Mouse (Mus musculus) layer of hippocampus, postnatal 25 days (tissue): ENCODE results near the gene Stat2. TPM values are rescaled to one million over a fixed set of nuclear protein-coding genes. Genes with fewer than 3 reads are reported as not detected.

ENCODE experiments used
- DNase-seq, 2 experiments: peaks; one replicate each; pipeline ENCODE4 v3.0.0; 2022; ENCODE audit warnings: mixed read lengths in 2 of 2, low spot score in 1 of 2; ENCODE audit errors: extremely low spot score in 1 of 2
- total RNA-seq, 2 experiments: library from RNA; stranded (reverse); gene quantifications; 2 replicates each; pipeline ENCODE4 v1.2.3; 2021

The Stat2 gene
- total RNA-seq, 2 experiments from 2014 or later: 27.8 to 30.0 TPM

GRCm38 (mm10) chr10:128336195-128336594 is 65.8 kb downstream of the Stat2 start:
- DNase-seq: no peak

- no peak for DNase-seq
These were observed 66.2 kb downstream of the Stat2 start for GRCm38 (mm10) chr10:128336597-128336996.

GRCm38 (mm10) chr10:128337306-128338181 is 67.2 kb downstream of the Stat2 start, which contains the start of gene Cs:
Gene Cs, plus strand, starts transcription at chr10:128337734.
- DNase-seq: peak; percentile 88 to 94

- DNase-seq: no peak
These were observed 68.1 kb downstream of the Stat2 start for GRCm38 (mm10) chr10:128338415-128338814.

DNA sequence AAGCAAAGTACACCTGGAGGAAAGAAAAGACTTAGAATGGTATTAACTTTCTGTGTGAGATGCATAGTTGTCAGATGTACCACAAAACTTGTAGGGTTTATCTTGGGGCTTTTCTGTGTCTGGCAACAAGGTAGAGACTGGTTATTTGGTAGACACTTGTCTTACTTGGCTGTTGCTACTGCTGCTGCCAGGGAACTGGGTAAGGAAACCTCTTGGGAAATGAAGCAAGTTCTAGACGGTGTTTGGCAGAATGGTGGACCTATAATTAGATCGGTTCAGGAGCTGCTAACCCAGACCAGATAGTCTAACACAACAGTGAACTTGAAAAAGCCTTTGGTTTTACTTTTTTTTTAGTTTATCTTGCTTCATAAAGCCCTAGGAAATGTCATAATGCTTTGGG is 68.6 kb downstream of the Stat2 start:
- no peak for DNase-seq

GRCm38 (mm10) chr10:128340257-128340656 is 69.9 kb downstream of the Stat2 start:
- DNase-seq: no peak

Other genes starting within 250 kb of the Stat2 start
- gene Naca, start 235.0 kb upstream of the Stat2 start, total RNA-seq: 100 to 1,000 TPM; 317 to 351 TPM
- gene Ptges3, start 211.6 kb upstream of the Stat2 start, total RNA-seq: 100 to 1,000 TPM; 134 to 145 TPM
- 1,000 to 10,000 TPM; 1,588 to 1,852 TPM for gene Atp5b, start 187.3 kb upstream of the Stat2 start, total RNA-seq
- gene Baz2a, start 179.0 kb upstream of the Stat2 start, total RNA-seq: 10 to 100 TPM; 32.2 to 42.5 TPM
- 10 to 100 TPM; 11.5 to 11.9 TPM for gene Rbms2, start 90.3 kb upstream of the Stat2 start, total RNA-seq
- 10 to 100 TPM; 19.2 to 23.5 TPM for gene Gls2, start 76.1 kb upstream of the Stat2 start, total RNA-seq
- 10 to 100 TPM in 1 of 2 experiments, 1 to 10 TPM in 1; 8.5 to 10.6 TPM for gene Spryd4, start 58.8 kb upstream of the Stat2 start, total RNA-seq
- not detected for gene Mip, start 44.7 kb upstream of the Stat2 start, total RNA-seq
- 1 to 10 TPM; 4.3 to 5.6 TPM for gene Timeless, start 38.5 kb upstream of the Stat2 start, total RNA-seq
- gene Apon, start 16.5 kb upstream of the Stat2 start, total RNA-seq: not detected
- not detected for gene Apof, start 1.9 kb upstream of the Stat2 start, total RNA-seq
- gene Il23a, start 28.2 kb downstream of the Stat2 start, total RNA-seq: 1 to 10 TPM in 1 of 2 experiments, under 1 TPM in 1; 0.84 to 1.1 TPM
- gene Pan2, start 32.8 kb downstream of the Stat2 start, total RNA-seq: 10 to 100 TPM; 12.3 to 17.4 TPM
- gene Cnpy2, start 51.9 kb downstream of the Stat2 start, total RNA-seq: 10 to 100 TPM; 81.1 to 92.0 TPM
- gene Cs, start 67.2 kb downstream of the Stat2 start, total RNA-seq: 100 to 1,000 TPM; 232 to 242 TPM
- gene Coq10a, start 98.4 kb downstream of the Stat2 start, total RNA-seq: 10 to 100 TPM; 52.9 to 53.5 TPM
- gene Ankrd52, start 106.6 kb downstream of the Stat2 start, total RNA-seq: 10 to 100 TPM; 54.7 to 69.5 TPM
- not detected for gene Slc39a5, start 130.7 kb downstream of the Stat2 start, total RNA-seq
- 100 to 1,000 TPM in 1 of 2 experiments, 10 to 100 TPM in 1; 96.7 to 101 TPM for gene Nabp2, start 140.9 kb downstream of the Stat2 start, total RNA-seq
- gene Rnf41, start 141.1 kb downstream of the Stat2 start, total RNA-seq: 10 to 100 TPM; 68.0 to 76.9 TPM
- gene Smarcc2, start 188.7 kb downstream of the Stat2 start, total RNA-seq: 100 to 1,000 TPM; 228 to 242 TPM
- 100 to 1,000 TPM; 551 to 619 TPM for gene Myl6, start 223.6 kb downstream of the Stat2 start, total RNA-seq
- gene Myl6b, start 228.1 kb downstream of the Stat2 start, total RNA-seq: 10 to 100 TPM; 17.4 to 18.9 TPM